Mouse (Mus musculus) heart, embryonic 12.5 days (tissue): ENCODE data around the gene Ptprt. TPM values are rescaled to one million over a fixed set of nuclear protein-coding genes. Genes with fewer than 3 reads are reported as not detected.

ENCODE experiments used
- ATAC-seq: fragments of 200-750 bp; cut with Nextera tagmentation; 2 replicates; pipeline ENCODE4 v1.8.0; 2017; ENCODE audit warnings: moderate TSS enrichment, moderate library complexity; ENCODE audit not compliant: insufficient number of reproducible peaks, low FRiP score
- H3K27ac ChIP-seq: fragments of 300-500 bp; sonication (generic); 2 replicates; pipeline ENCODE4 v1.5.1; 2016; ENCODE audit warnings: mild to moderate bottlenecking, moderate library complexity; ENCODE audit not compliant: poor library complexity, severe bottlenecking
- H3K27me3 ChIP-seq: fragments of 300-500 bp; sonication (generic); replicated peaks from 2 replicates; pipeline ENCODE4 v1.6.1; 2016; ENCODE audit warnings: mild to moderate bottlenecking, moderate library complexity
- H3K36me3 ChIP-seq: fragments of 300-500 bp; sonication (generic); 2 replicates; pipeline ENCODE4 v1.6.1; 2016; ENCODE audit warnings: mild to moderate bottlenecking, moderate library complexity
- H3K4me1 ChIP-seq: fragments of 300-500 bp; sonication (generic); replicated peaks from 2 replicates; pipeline ENCODE4 v1.6.1; 2016; ENCODE audit warnings: mild to moderate bottlenecking
- H3K4me2 ChIP-seq: fragments of 300-500 bp; sonication (generic); 2 replicates; pipeline ENCODE4 v1.6.1; 2016; ENCODE audit warnings: mild to moderate bottlenecking, moderate library complexity
- H3K4me3 ChIP-seq: fragments of 300-500 bp; sonication (generic); 2 replicates; pipeline ENCODE4 v1.5.1; 2016; ENCODE audit warnings: mild to moderate bottlenecking
- H3K9ac ChIP-seq: fragments of 300-500 bp; sonication (generic); 2 replicates; pipeline ENCODE4 v1.6.1; 2016; ENCODE audit warnings: mild to moderate bottlenecking, moderate library complexity
- H3K9me3 ChIP-seq: fragments of 300-500 bp; sonication (generic); replicated peaks from 2 replicates; pipeline ENCODE4 v1.6.1; 2016; ENCODE audit warnings: mild to moderate bottlenecking, moderate library complexity
- WGBS: fragments of 180-500 bp; shearing (Covaris S2); methylation state at CpG from one replicate; pipeline ENCODE4 v1.1.7; 2016; 5-methylcytosine and 5-hydroxymethylcytosine counted together
- polyA plus RNA-seq: library from polyadenylated mRNA; unstranded; fragments of >200 nt; fragmentation: Nextera tagmentation; extraction: Ambion mirVana; gene quantifications from 2 replicates; pipeline ENCODE4 v1.2.1, GENCODE M21; 2016

The Ptprt gene
- 0.53 and 0.55 TPM in 2 replicates for polyA plus RNA-seq

- no peak for ATAC-seq
- H3K4me1 ChIP-seq, result peaks cover 20% of the 10 kb centered on the region
- peaks cover 63% of the 10 kb centered on the region for H3K27me3 ChIP-seq
- no peak within 1 kb of the TSS for H3K27ac ChIP-seq
- peak within 1 kb of the TSS; percentile 61 for H3K9ac ChIP-seq
- H3K4me3 ChIP-seq, result peak within 1 kb of the TSS; percentile 65
- 2% methylated on average over 54 of the region's 73 CpGs for WGBS
- no peaks in the 10 kb centered on the region for H3K36me3 ChIP-seq
- peak within 1 kb of the TSS; percentile 99 for H3K4me2 ChIP-seq
- no peaks in the 10 kb centered on the region for H3K9me3 ChIP-seq
These were observed at the start of gene Ptprt for GRCm38 (mm10) chr2:162660941-162661386. Ptprt (minus strand) TSS chr2:162661147.

- no peak overlapping the region for H3K4me2 ChIP-seq
- no peaks in the 10 kb centered on the region for H3K4me1 ChIP-seq
- H3K27me3 ChIP-seq, result no peaks in the 10 kb centered on the region
- H3K4me3 ChIP-seq, result no peak overlapping the region
- H3K36me3 ChIP-seq, result no peaks in the 10 kb centered on the region
- no peak overlapping the region for H3K27ac ChIP-seq
- ATAC-seq, result no peak
- H3K9me3 ChIP-seq, result no peaks in the 10 kb centered on the region
- WGBS, result 58% methylated on average over 2 of the region's 2 CpGs
- no peak overlapping the region for H3K9ac ChIP-seq
These were observed 49.5 kb upstream of the Ptprt start for GRCm38 (mm10) chr2:162710443-162710842.

GRCm38 (mm10) chr2:162699691-162700090, 38.7 kb upstream of the Ptprt start:
- Histone ChIP-seq H3K27me3 (no peaks in the 10 kb centered on the region), H3K4me2 (no peak overlapping the region), H3K4me1 (peaks cover 4% of the 10 kb centered on the region; the same call in 1 of the 2 replicates), H3K27ac (no peak overlapping the region), H3K4me3 (no peak overlapping the region), H3K9me3 (no peaks in the 10 kb centered on the region; the same call in 1 of the 2 replicates), H3K9ac (no peak overlapping the region), H3K36me3 (no peaks in the 10 kb centered on the region)
- 84% methylated on average over 3 of the region's 3 CpGs for WGBS
- no peak for ATAC-seq

GRCm38 (mm10) chr2:162699036-162699435, 38.1 kb upstream of the Ptprt start:
- Histone ChIP-seq H3K27ac (no peak overlapping the region), H3K4me2 (no peak overlapping the region), H3K4me1 (peaks cover 4% of the 10 kb centered on the region; the same call in 1 of the 2 replicates), H3K36me3 (no peaks in the 10 kb centered on the region), H3K27me3 (no peaks in the 10 kb centered on the region), H3K9ac (no peak overlapping the region), H3K4me3 (no peak overlapping the region), H3K9me3 (no peaks in the 10 kb centered on the region; the same call in 1 of the 2 replicates)
- no peak for ATAC-seq

- Histone ChIP-seq H3K36me3 (no peaks in the 10 kb centered on the region), H3K27ac (no peak overlapping the region), H3K27me3 (no peaks in the 10 kb centered on the region), H3K9me3 (no peaks in the 10 kb centered on the region; the same call in 1 of the 2 replicates), H3K4me2 (0 out of 2 replicates have a peak overlapping the region, but pooled peaks have one; percentile 17), H3K4me3 (no peak overlapping the region), H3K4me1 (peaks cover 4% of the 10 kb centered on the region; the same call in 1 of the 2 replicates), H3K9ac (no peak overlapping the region)
- no peak for ATAC-seq
- WGBS, result 70% methylated on average over 8 of the region's 8 CpGs
These were observed 37.1 kb upstream of the Ptprt start for GRCm38 (mm10) chr2:162698068-162698467.

- Histone ChIP-seq H3K9ac (no peak overlapping the region), H3K4me1 (peaks cover 4% of the 10 kb centered on the region; the same call in 1 of the 2 replicates), H3K9me3 (no peaks in the 10 kb centered on the region; the same call in 1 of the 2 replicates), H3K27ac (no peak overlapping the region), H3K27me3 (no peaks in the 10 kb centered on the region), H3K4me3 (no peak overlapping the region), H3K36me3 (no peaks in the 10 kb centered on the region), H3K4me2 (no peak overlapping the region)
- no peak for ATAC-seq
- 78% methylated on average over 10 of the region's 10 CpGs for WGBS
These were observed 36.2 kb upstream of the Ptprt start for GRCm38 (mm10) chr2:162697151-162697550.

- Histone ChIP-seq H3K9ac (no peak overlapping the region), H3K36me3 (no peaks in the 10 kb centered on the region), H3K4me3 (no peak overlapping the region), H3K27me3 (no peaks in the 10 kb centered on the region), H3K9me3 (no peaks in the 10 kb centered on the region), H3K4me2 (no peak overlapping the region), H3K27ac (no peak overlapping the region), H3K4me1 (no peaks in the 10 kb centered on the region)
- ATAC-seq, result no peak
- WGBS, result 85% methylated on average over 12 of the region's 12 CpGs
These were observed 31.2 kb upstream of the Ptprt start for GRCm38 (mm10) chr2:162692143-162692542.

GRCm38 (mm10) chr2:162682674-162683073, 21.7 kb upstream of the Ptprt start:
- Histone ChIP-seq H3K4me2 (no peak overlapping the region), H3K27ac (no peak overlapping the region), H3K4me1 (no peaks in the 10 kb centered on the region), H3K27me3 (no peaks in the 10 kb centered on the region), H3K9me3 (no peaks in the 10 kb centered on the region), H3K9ac (no peak overlapping the region), H3K36me3 (no peaks in the 10 kb centered on the region), H3K4me3 (no peak overlapping the region)
- WGBS, result 17% methylated on average over 6 of the region's 6 CpGs
- ATAC-seq, result no peak

GRCm38 (mm10) chr2:162662431-162662970, 1.6 kb upstream of the Ptprt start:
- Histone ChIP-seq H3K4me1 (peaks cover 20% of the 10 kb centered on the region), H3K9me3 (no peaks in the 10 kb centered on the region), H3K27me3 (peaks cover 56% of the 10 kb centered on the region), H3K27ac (no peak overlapping the region), H3K4me3 (no peak overlapping the region), H3K4me2 (no peak overlapping the region), H3K9ac (no peak overlapping the region), H3K36me3 (no peaks in the 10 kb centered on the region)
- WGBS, result 38% methylated on average over 1 of the region's 1 CpGs
- no peak for ATAC-seq

- peak overlapping the region; percentile 99; the same call in 1 of the 2 replicates for H3K4me2 ChIP-seq
- ATAC-seq, result no peak
- H3K4me1 ChIP-seq, result peaks cover 20% of the 10 kb centered on the region
- H3K9me3 ChIP-seq, result no peaks in the 10 kb centered on the region
- no peak overlapping the region for H3K27ac ChIP-seq
- no peaks in the 10 kb centered on the region for H3K36me3 ChIP-seq
- H3K27me3 ChIP-seq, result peaks cover 62% of the 10 kb centered on the region
- WGBS, result 16% methylated on average over 4 of the region's 4 CpGs
- peak overlapping the region; percentile 65 for H3K4me3 ChIP-seq
- no peak overlapping the region for H3K9ac ChIP-seq
These were observed 786 bp upstream of the Ptprt start for GRCm38 (mm10) chr2:162661733-162662132.

GRCm38 (mm10) chr2:162660231-162660940, 561 bp downstream of the Ptprt start:
- ATAC-seq, result peak; percentile 41; the same call in 1 of the 2 replicates
- peak overlapping the region; percentile 61 for H3K9ac ChIP-seq
- WGBS, result 5% methylated on average over 45 of the region's 57 CpGs

More at GRCm38 (mm10) chr2:162660231-162660940, 561 bp downstream of the Ptprt start:
- H3K4me1 ChIP-seq, result peaks cover 20% of the 10 kb centered on the region
- peaks cover 67% of the 10 kb centered on the region for H3K27me3 ChIP-seq
- no peaks in the 10 kb centered on the region for H3K9me3 ChIP-seq
- peak overlapping the region; percentile 65 for H3K4me3 ChIP-seq
- H3K36me3 ChIP-seq, result no peaks in the 10 kb centered on the region
- H3K4me2 ChIP-seq, result peak overlapping the region; percentile 99
- no peak overlapping the region for H3K27ac ChIP-seq
